Mouse (Mus musculus) E14TG2a.4 (cell line): ENCODE results near the gene Nav3.
"Not testable (repeated sequence)": the region's sequence is repeated elsewhere in the genome, so short reads cannot be mapped to it uniquely, and the experiment has no call there.

Experiments used
- H3K27me3 ChIP-seq: 2 replicates; pipeline ENCODE4 v1.6.1; 2014; ENCODE audit warnings: low read length, control low read depth; ENCODE audit not compliant: insufficient read depth
- H3K36me3 ChIP-seq: 2 replicates; pipeline ENCODE4 v1.6.1; 2014; ENCODE audit warnings: low read length, control low read depth; ENCODE audit not compliant: insufficient read depth
- H3K4me1 ChIP-seq: replicated peaks from 2 replicates; pipeline ENCODE4 v1.6.1; 2014; ENCODE audit warnings: low read depth, low read length, control low read depth
- H3K4me3 ChIP-seq: replicated peaks from 2 replicates; pipeline ENCODE4 v1.5.1; 2014; ENCODE audit warnings: mild to moderate bottlenecking, low read length
- H3K9me3 ChIP-seq: 2 replicates; pipeline ENCODE4 v1.6.1; 2014; ENCODE audit warnings: low read length, control low read depth
- CTCF ChIP-seq: conservative IDR thresholded peaks from 2 replicates; pipeline ENCODE4 v1.5.1; 2014; ENCODE audit warnings: low read length
- NANOG ChIP-seq: IDR thresholded peaks from 2 replicates; pipeline ENCODE4 v1.6.1; 2014; ENCODE audit warnings: borderline replicate concordance, low read length, mixed read lengths
- POU5F1 ChIP-seq: IDR thresholded peaks from 2 replicates; pipeline ENCODE4 v1.6.1; 2014; ENCODE audit warnings: low read length, borderline replicate concordance

Gene Nav3

DNA sequence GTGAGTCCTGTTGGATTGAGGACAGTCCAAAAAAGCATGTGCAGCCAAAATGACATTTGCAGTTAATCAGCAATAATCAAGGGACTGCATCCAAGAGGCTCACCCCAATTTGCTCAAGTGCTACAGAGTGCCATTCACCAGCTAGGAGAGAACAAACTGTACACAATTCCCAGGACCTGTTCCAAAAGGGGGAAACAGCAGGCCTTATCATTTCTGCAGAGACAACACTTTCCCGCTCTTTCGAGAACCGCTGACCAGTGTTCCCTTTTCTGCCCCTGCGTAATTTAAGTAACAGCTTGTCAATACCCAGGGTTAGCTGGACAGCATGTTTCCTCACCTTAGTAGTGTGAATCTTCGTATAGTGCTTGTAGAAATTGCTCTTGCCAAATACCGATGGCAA is 55.4 kb downstream of the Nav3 start:
- Histone ChIP-seq H3K4me1 (no peaks in the 10 kb centered on the region), H3K36me3 (no peaks in the 10 kb centered on the region), H3K9me3 (peaks cover 16% of the 10 kb centered on the region), H3K27me3 (no peaks in the 10 kb centered on the region), H3K4me3 (no peak overlapping the region)
- no peak for TF ChIP-seq POU5F1
- no peak for TF ChIP-seq NANOG
- no peak for TF ChIP-seq CTCF

DNA sequence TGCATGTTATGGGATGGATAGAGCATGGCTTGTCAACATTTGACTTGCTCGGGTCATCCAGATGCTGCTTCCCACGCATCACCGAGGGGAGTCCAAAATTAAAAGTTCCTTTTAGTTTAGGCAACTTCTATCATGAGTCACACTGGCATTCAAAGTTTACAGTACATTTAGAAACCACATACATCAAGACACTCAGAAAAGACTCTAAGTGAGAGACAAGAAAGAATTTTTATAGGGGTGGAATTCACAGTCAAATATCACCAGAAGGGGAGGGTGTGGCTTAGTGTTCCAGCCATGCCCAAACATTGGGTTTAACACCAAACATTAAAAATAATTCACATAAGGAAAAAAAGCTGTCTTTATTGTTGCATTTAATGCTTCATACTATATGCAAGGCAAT is 57.4 kb downstream of the Nav3 start:
- Histone ChIP-seq H3K9me3 (peaks cover 5% of the 10 kb centered on the region; the same call in 1 of the 2 replicates), H3K36me3 (no peaks in the 10 kb centered on the region), H3K4me1 (no peaks in the 10 kb centered on the region), H3K4me3 (no peak overlapping the region), H3K27me3 (no peaks in the 10 kb centered on the region)
- TF ChIP-seq NANOG (no peak), POU5F1 (no peak), CTCF (no peak)

DNA sequence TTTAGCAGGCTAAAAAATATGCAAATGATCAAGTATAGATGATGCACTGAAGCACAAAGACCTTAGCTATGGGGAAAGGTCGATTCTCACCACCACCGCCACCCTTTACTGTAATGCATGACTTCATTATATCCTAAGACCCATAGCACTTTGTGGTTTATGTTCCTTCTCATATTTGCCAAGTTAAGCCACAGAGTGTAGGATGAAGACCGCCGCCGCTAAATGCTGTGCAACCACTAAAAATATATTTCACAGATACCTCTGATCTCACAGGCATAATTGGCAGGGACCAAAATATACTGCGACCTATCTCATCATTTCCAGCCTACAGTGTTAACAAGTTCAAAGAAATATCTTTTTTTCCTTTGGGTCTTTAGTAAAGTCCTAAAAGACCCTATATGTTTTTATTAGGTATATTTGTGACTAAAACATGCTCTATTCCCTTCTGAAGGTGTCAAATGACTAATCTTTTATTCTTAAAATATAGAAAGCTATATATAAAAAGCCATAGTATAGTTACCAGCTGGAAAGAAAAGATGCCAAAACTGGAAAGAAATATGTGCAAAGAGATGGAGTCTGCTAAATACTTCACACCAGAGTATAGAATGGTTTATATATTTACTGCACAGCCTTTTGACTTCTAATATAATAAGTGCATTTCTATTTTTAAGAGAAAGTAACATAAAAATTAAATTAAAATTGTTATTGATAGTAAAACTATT is 69.4 kb downstream of the Nav3 start:
- Histone ChIP-seq H3K36me3 (no peaks in the 10 kb centered on the region), H3K9me3 (no peaks in the 10 kb centered on the region), H3K27me3 (no peaks in the 10 kb centered on the region), H3K4me1 (no peaks in the 10 kb centered on the region), H3K4me3 (no peak overlapping the region)
- TF ChIP-seq CTCF (no peak), NANOG (no peak), POU5F1 (no peak)

DNA sequence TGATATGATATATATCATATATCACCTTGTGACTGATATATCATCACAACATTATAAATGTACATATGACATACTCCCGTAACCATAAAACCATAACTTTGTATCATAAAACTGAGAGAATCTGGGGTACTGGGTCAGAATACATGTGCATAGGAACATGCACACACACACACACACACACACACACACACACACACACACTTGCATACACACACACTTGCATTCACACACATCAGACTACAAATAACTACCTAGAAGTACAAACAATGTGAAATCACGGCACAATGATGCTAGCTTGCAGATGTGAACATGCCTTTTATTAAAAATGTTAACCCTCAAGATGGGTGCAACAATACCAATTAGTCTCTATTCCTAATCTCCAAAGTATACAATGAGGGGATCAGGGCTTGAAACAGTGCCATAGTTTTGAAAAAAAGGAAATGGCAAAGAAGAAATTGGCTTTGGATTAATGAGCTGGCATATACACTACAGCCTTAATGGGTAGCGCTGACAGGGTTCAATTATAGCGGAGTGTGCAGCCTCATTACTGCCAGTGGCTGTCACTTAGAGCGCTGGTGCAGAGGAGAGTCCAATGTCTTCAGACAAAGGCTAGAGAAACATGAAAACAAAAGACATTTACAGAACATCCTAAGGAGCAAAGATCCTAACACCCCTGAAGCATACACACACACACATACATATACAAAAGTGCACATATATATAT is 72.3 kb downstream of the Nav3 start:
- H3K9me3 ChIP-seq, H3K4me1 ChIP-seq, H3K4me3 ChIP-seq, H3K27me3 ChIP-seq, H3K36me3 ChIP-seq: not testable (repeated sequence)

DNA sequence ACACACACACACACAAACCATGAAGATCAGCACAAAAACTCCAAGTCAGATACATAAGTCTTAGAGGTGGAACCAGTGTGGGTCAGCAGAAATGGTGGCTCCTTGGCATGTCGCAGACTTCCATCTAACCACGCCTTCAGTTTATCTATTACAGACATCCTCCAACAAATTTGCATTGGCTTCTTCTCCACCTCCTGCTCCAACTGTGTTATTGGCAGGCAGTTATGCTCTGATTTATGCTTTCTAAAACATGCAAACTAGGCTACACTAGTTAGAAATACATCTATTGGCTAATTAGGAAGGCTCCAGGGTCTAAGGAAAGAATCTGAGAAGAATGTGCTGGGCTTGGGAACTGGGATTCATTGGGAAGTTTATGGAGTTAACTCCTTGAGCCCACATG is 75.2 kb downstream of the Nav3 start:
- no peaks in the 10 kb centered on the region for H3K4me1 ChIP-seq
- H3K27me3 ChIP-seq, result no peaks in the 10 kb centered on the region
- no peaks in the 10 kb centered on the region for H3K36me3 ChIP-seq
- TF ChIP-seq POU5F1 (no peak), NANOG (no peak), CTCF (no peak)
- no peaks in the 10 kb centered on the region for H3K9me3 ChIP-seq
- H3K4me3 ChIP-seq, result no peak overlapping the region

DNA sequence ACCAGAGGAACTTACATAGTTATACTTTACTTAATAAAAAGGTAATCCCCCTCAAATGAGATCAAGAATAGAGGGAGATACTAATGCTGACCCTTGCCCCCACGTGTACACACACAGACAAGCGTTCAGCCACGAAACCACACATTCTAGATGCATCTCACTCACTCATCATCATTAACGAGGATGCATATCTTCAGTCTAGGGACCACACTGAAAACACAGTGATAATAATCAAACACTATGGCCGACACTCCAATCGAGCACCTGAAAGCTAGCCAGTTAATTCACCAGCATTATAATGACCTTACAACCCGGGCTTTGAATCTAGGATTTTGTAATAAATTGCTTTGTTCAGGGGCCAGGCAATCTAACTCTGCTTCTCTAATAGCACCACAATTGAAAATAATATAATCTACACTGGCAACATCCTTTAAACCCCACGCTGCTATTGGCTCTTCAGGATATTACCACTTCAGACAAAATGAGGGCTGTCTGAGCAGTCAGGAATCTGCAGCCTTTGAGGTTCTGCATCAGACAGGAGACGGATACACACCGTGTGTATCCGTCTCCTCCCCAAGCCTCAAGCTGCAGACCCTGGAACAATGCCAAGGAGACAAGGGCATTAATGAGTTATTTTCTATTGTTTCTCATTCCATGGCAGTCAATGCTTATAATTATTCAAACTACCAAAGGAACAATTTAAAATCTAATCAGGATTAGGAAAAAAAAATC is 83.1 kb downstream of the Nav3 start:
- H3K9me3 ChIP-seq, result no peaks in the 10 kb centered on the region
- no peaks in the 10 kb centered on the region for H3K27me3 ChIP-seq
- no peak overlapping the region for H3K4me3 ChIP-seq
- no peak for TF ChIP-seq POU5F1
- no peak for TF ChIP-seq CTCF
- no peak for TF ChIP-seq NANOG
- H3K36me3 ChIP-seq, result no peaks in the 10 kb centered on the region
- no peaks in the 10 kb centered on the region for H3K4me1 ChIP-seq

DNA sequence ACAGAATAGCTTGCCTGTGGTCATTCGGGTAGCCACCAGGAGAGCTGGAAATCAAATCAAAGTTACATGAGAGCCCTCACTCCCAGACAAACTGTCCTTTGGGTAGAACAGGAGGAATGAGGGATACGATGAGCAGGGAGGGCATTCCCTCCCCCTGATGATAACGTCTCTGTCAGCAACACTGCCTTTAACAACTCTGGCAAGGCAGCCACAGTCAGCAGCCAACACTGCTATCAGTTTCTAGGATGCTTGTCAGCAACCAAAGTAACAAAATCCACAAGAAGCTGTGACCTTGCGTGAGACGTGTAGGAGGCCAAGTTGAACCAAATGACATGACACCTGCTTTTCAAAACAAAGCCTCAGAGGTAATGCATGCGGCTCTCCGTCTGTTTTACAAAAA is 103.9 kb downstream of the Nav3 start:
- no peaks in the 10 kb centered on the region for H3K4me1 ChIP-seq
- no peaks in the 10 kb centered on the region for H3K27me3 ChIP-seq
- H3K9me3 ChIP-seq, result no peaks in the 10 kb centered on the region
- no peak overlapping the region for H3K4me3 ChIP-seq
- TF ChIP-seq NANOG, result no peak
- TF ChIP-seq CTCF, result no peak
- no peak for TF ChIP-seq POU5F1
- no peaks in the 10 kb centered on the region for H3K36me3 ChIP-seq

DNA sequence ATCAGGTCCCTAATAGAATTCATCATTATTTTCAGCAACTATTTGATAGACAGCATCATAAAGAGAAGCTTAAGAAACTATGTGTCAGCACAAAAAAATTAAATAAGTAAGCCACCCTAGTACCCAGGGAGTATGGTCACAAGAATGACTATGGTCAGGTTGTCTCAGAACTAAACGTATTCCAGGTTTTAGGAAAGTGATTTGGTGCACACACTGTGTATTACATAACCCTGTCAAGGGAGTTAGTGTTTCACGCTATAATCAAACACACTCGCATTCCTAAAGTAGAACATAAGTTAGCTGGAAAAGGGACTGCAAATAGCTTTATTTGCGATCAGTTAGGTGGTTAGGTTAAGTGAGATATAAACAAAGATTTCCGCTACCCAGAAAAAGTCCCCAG is 126.0 kb downstream of the Nav3 start:
- no peak for TF ChIP-seq POU5F1
- TF ChIP-seq CTCF, result no peak
- TF ChIP-seq NANOG, result no peak
- H3K36me3 ChIP-seq, result no peaks in the 10 kb centered on the region
- no peak overlapping the region for H3K4me3 ChIP-seq
- no peaks in the 10 kb centered on the region for H3K27me3 ChIP-seq
- H3K9me3 ChIP-seq, result no peaks in the 10 kb centered on the region
- H3K4me1 ChIP-seq, result no peaks in the 10 kb centered on the region

DNA sequence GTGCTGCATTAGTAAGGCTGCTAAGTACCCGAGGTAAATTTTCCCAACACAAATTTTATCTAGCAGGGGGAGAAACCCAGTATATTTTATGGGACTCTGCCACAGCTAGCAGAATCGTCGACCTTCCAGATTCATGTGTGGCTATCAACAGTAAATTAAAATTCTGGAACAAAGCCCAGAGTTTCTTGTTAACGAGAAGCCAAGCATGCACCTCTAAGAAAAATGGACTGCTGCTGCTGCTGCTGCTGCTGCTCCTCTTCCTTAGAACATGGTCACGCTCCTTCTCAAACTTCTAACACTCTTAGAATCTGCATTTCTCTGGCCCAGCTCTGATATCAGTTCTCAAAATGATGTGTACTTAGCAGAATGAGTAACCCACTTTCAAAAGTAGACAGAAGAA is 126.4 kb downstream of the Nav3 start:
- no peaks in the 10 kb centered on the region for H3K36me3 ChIP-seq
- no peak for TF ChIP-seq POU5F1
- TF ChIP-seq CTCF, result no peak
- TF ChIP-seq NANOG, result no peak
- H3K27me3 ChIP-seq, result no peaks in the 10 kb centered on the region
- no peaks in the 10 kb centered on the region for H3K4me1 ChIP-seq
- H3K9me3 ChIP-seq, result no peaks in the 10 kb centered on the region
- H3K4me3 ChIP-seq, result no peak overlapping the region
